Mouse (Mus musculus) stomach, adult 2 months (tissue): ENCODE data around the gene Ddx47. TPM values are rescaled to one million over a fixed set of nuclear protein-coding genes. Genes with fewer than 3 reads are reported as not detected.

Source experiments
- polyA plus RNA-seq: library from polyadenylated mRNA; depleted of rRNA; stranded (reverse); fragments of >200 nt; gene quantifications from 2 replicates; pipeline ENCODE4 v1.2.3, GENCODE M21; 2012; rRNA removed

The Ddx47 gene
- polyA plus RNA-seq: 13.2 and 13.4 TPM in 2 replicates

GRCm38 (mm10) chr6:135011048-135011733 lies at the start of gene Ddx47:
TSS of gene Ddx47 (plus strand) at chr6:135011612.

GRCm38 (mm10) chr6:134981231-134982062 lies 30.0 kb upstream of the Ddx47 start, which contains the start of gene Apold1:
TSS of gene Apold1 (plus strand) at chr6:134981718.

DNA sequence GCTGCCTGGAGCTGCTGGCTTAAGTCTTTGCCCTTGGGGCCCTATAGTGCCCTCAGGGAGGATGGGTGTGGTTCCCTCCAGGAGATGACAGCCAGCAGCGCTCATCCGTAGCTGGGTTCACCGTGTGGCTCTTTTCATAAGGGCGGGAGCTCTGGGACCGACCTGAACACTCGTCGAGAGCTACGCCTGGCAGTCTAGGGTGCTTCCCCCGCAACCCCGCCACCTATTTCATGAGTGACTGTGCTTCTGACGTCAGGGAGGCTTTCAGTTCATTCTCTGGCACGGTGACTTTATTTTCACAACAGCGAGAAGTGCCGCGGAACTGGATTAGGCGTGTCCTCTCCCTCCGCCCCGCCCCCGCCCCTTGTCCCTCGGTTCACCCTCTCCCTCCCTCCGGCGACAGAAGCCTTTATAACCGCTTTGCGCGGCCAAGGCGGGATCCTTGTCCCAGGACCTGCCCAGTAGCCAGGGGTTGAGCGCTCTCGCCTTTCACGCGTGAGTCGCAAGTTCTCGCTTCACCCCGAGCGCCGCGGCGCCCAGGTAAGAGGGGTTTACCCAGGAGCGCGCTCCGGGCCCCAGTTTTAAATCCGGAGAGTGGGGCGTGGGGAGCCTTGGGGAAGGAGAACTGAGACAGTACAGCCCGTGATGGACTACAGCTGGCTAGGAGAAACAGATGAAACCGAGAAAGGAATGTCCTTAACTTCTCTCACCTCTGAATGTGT lies 54.0 kb downstream of the Ddx47 start, which contains the start of gene Gprc5a:
Gene Gprc5a (plus strand): TSS at position 416 of the 722 bp plus-strand sequence.

Other genes starting within 250 kb of the Ddx47 start
- 7.4 and 9.4 TPM in 2 replicates for gene Dusp16, start 219.0 kb upstream of the Ddx47 start, polyA plus RNA-seq
- gene Crebl2, start 181.5 kb upstream of the Ddx47 start, polyA plus RNA-seq: 2.0 and 2.9 TPM in 2 replicates
- gene Gpr19, start 113.0 kb upstream of the Ddx47 start, polyA plus RNA-seq: 1.6 and 3.9 TPM in 2 replicates
- 7.5 and 8.4 TPM in 2 replicates for gene Cdkn1b, start 91.2 kb upstream of the Ddx47 start, polyA plus RNA-seq
- gene Apold1, start 29.9 kb upstream of the Ddx47 start, polyA plus RNA-seq: 0.52 and 0.54 TPM in 2 replicates
- gene Gprc5a, start 54.0 kb downstream of the Ddx47 start, polyA plus RNA-seq: 20.7 and 23.6 TPM in 2 replicates
- 0.18 TPM in 1 of 2 replicates, not detected in the other for gene Gprc5d, start 106.7 kb downstream of the Ddx47 start, polyA plus RNA-seq
- 11.7 and 12.2 TPM in 2 replicates for gene Fam234b, start 186.4 kb downstream of the Ddx47 start, polyA plus RNA-seq
- gene Hebp1, start 186.4 kb downstream of the Ddx47 start, polyA plus RNA-seq: 10.6 and 12.2 TPM in 2 replicates
- 0.11 and 0.13 TPM in 2 replicates for gene Gsg1, start 242.7 kb downstream of the Ddx47 start, polyA plus RNA-seq